Mouse (Mus musculus) megakaryocyte, embryonic 14.5 days (primary cell): ENCODE measurements around the gene Map3k20.

Source experiments
- FLI1 ChIP-seq: IDR thresholded peaks from 2 replicates; pipeline ENCODE4 v1.6.1; 2012; ENCODE audit warnings: low read length, inconsistent platforms, mixed read lengths
- GATA1 ChIP-seq: IDR thresholded peaks from 3 replicates; pipeline ENCODE4 v1.6.1; 2012; ENCODE audit warnings: mixed read lengths, low read length, inconsistent platforms, borderline replicate concordance

- TF ChIP-seq GATA1 (no peak), FLI1 (no peak)
These were observed 104.0 kb downstream of the Map3k20 start for GRCm38 (mm10) chr2:72389411-72389810.
